Mouse (Mus musculus) embryo, embryonic 9.5 days (tissue): ENCODE data around the gene Lingo1.

Source experiments
- DNase-seq: peaks from one replicate; pipeline ENCODE4 v3.0.0-alpha.2; 2017; ENCODE audit errors: extremely low spot score

Lingo1 gene

DNA sequence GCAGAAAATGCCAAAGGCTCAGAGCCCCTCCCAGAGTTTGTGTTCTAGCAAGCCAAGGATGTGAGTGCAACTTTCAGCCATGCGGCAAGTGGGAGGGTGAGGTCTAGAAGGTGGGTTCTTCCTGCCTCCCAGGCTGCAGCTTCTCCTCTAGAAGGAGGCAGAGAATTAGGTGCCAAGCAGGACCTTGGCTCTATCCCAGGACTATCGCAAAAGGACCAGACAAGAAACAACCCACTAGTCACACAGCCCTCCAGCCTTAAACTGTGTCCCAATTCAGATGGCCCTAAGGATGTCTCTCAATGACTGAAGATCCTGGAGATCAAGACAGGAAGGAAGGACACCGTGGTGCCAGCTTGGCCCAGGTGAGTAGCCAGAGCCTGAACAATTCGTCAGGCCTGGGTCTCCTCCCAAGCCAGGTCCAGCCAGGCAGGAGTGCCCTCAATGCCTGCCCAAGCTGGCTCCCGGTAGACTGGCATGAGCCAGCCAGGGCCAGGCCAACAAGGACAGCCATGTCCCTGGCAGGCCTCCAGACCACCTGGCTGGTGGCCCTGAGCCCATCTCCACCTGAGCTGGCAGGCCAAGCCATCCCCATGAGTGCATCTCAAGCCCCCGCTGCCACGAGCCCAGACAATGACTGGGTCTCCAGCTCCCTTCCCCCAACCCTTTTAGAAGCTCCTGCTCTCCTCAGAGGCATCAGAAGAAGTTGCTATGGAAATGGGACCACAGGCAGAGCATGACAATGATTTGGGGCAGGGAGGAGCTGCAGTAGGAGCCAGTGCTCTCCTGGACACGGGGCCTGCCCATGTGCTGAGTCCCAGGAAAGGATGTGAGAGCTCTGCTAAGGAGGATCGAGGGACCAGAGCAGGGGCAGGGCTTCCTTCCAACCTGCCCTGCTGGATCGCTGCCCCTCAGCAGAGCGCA is 19.1 kb downstream of the Lingo1 start:
- no peak for DNase-seq

DNA sequence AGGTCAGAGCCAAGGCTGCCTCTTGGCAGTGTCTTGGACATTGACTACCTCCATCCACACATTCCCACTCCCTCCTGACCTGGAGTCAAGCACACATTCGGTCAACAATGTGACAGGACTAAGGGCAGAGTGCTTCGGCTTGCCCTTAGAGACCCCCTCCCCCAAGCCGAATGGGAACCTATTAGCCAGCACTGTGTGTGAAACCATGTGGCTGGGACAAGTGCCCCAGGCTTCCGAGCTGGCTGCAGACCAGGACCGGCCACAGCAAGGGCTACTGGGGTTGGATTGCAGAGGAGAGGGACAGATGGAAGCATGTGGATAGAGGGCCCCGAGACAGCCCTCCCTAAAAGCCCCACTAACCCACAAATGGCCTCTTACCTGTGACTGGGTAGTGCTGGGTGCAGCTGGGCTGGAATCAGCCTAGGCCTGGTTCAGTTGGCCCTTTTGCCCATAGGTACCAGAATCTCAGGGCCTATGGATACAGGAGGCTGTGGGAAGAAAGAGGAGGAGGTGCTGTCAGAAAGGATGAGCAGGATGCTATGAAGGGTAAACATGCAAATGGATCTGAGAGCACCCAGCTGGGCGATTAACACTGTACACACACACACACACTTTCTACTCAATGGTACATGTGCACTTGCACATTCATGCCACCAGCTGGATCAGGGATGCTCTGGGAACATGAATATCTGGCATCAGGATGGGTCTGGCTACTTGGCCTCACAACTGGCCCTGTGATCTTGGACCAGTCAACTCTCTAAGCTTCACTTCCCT is 20.9 kb downstream of the Lingo1 start:
- DNase-seq: no peak

- DNase-seq: peak; percentile 53
Observed at GRCm38 (mm10) chr9:56774231-56774630, 22.0 kb downstream of the Lingo1 start.

- DNase-seq: no peak
Observed at GRCm38 (mm10) chr9:56773666-56774065, 22.6 kb downstream of the Lingo1 start.

GRCm38 (mm10) chr9:56767653-56768136 is 28.6 kb downstream of the Lingo1 start:
- DNase-seq: no peak

GRCm38 (mm10) chr9:56766629-56767357 is 29.5 kb downstream of the Lingo1 start:
- DNase-seq: no peak

DNA sequence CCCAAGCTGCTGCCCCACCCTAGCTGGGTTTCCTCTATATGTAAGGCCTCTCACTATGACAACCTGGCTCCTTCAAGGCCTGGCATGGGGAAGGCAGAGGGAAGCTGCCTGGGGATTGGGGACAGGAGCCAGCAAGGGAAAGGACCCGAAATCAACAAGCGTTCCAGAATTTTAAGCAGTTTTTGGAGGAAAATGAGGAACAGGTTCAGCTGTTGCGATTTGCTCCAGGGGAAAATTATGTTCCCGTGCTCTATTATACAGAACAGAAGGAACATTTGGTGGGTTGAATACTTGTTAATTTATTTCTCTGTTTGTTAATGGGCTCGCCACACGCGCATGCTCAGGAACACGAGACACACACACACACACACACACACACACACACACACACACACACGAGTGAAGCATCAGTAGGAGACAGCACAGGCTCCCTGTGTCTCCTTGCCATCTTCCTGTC is 34.1 kb downstream of the Lingo1 start:
- no peak for DNase-seq

- DNase-seq: no peak
Observed at GRCm38 (mm10) chr9:56757791-56758190, 38.5 kb downstream of the Lingo1 start.

GRCm38 (mm10) chr9:56755119-56755518 is 41.1 kb downstream of the Lingo1 start:
- DNase-seq: no peak

DNA sequence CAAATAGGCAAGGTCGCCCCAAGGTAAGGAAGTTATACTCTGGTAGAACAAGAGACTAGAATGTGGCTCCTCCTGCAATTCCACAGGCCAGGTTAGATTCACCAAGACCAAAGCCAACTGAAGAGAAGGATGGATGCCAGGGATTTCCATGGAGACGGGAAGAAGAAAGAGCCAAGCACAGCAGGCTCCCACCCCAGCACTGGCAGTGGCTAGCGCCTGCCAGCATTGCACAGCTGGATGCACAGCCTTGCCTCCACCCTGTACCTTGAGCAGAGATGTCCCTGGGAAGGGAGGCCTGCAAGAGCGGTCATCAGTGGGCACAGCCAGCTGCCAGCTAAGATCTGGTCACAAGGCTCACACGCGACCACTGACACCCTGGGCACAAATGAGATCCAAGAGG is 42.9 kb downstream of the Lingo1 start:
- no peak for DNase-seq

GRCm38 (mm10) chr9:56748056-56748455 is 48.2 kb downstream of the Lingo1 start:
- DNase-seq: no peak

DNA sequence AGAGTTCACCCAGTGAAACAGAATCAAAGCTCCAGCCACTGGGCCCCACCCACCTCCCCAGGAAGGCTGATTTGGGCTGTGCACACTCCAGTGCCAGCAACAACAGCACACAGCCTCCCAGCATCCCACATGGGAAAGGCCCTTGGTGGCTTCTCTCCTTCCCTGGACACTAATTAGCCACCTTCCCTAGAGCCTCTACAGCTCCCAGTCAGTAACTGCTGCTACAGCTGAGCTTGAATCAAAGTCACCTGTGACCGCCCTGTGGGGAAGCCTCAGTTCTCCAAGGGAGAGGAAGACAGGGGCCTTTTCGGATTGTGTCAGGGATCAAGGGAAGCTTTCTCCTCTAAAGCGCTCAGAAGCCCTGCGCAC is 49.4 kb downstream of the Lingo1 start:
- DNase-seq: no peak

- DNase-seq: no peak
Observed at GRCm38 (mm10) chr9:56746195-56746925, 49.9 kb downstream of the Lingo1 start.

GRCm38 (mm10) chr9:56744369-56744768 is 51.9 kb downstream of the Lingo1 start:
- DNase-seq: no peak

DNA sequence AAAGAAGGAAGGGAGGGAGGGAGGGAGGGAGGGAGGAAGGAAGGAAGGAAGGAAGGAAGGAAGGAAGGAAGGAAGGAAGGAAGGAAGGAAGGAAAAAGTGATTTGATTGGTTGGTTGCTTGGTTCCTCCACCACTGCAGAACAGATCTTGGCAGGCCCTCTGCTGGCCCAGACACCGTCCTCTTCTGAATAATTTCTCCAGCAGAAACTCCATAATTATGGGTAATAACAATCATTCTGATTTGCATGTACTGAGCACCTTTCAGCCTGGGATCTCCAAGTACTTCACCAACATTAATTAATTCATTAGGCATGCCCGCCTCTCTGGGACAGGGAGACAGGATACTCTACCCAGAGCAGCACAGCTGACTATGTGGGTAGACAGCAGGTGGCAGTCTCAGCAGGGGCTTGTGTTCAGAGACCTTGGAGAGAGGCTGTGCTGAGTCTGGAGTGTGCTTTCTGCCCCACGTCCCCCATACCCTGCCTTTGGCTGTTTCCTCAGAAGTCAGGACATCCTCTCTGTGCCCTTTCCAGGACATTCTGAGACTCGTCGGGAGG is 57.0 kb downstream of the Lingo1 start:
- no peak for DNase-seq

DNA sequence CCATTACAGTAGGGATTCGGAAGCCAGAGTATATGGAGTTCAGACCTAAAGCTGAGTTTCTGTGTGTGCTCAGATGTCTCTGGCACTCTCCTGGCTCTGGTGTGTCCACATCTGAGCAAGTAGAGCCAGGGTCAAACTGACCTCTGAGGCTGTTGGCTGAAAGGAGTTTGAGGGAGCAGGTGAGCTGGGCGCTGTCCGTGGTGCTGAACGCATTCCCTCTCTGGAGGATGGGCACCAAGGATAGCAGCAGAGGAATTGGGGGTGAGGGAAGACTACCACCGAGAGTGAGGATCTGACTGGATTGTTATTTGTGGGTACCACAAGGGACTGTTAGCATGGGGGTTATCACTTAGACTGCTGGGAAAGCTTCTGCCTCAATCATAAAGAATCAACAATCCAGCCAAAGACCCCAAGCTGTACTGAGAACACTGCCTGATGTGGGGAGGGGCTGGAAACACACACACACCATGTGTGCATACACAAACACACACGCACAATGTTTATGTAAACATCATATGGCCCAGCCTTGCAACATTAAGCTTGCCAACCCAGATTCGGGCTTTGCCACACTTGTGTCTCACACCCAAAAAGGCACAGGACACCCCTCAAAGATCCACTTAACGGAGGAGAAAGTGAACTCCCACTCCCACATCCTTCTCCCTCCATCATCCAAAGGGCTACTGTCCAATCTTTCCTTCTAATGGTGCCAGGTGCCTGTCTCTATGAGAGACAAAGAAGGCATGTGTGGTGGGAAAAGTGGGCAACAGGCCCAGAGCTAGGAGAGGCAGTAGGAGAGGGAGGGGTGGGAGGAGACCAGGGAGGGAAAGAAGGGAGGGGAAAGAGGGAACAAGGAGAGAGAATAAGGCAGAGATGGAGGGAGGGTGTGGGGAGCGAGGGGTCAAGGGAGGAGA is 57.8 kb downstream of the Lingo1 start:
- peak; percentile 70 for DNase-seq

DNA sequence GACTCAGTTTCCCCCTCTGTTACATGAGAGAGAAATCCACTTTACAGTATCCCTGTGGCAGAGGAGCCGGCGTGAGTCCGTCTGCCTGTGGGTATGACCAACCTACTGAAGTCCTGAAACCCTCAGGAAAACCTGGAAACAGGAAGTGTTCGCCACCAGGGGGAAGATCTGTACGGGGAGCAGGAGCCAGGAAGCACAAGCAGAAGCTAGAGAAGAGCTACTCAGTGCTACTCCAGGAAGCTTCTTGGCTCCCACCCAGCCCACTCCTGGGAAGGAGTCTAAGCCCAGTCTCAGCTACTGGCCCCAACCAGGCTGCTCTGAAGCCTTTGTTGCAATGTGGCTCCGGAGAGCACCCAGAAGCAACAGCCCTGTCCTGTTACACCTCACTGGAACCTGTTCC is 61.9 kb downstream of the Lingo1 start:
- no peak for DNase-seq

DNA sequence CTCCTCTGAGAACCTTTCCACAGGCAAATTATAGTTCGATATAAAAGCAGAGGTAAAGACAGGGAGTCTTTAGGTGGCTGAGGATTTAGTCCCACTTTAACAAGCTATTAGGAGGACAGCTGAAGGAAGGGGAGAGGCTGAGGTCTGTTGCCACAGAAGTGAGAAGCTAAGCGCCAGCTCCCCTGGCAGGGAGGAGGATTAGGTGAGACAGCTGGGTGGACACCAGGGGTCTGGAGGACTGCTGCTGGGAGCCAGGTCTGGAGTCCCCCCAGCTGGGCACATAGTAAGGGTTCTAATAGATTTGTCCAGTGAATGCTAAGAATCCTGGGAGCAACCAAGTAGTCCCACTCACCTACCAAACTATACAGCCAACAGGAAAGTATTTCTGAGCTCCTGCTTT is 65.3 kb downstream of the Lingo1 start:
- no peak for DNase-seq

GRCm38 (mm10) chr9:56729145-56729544 is 67.1 kb downstream of the Lingo1 start:
- no peak for DNase-seq
